In genomic region chr2:130667559-130667958, GRCm38 (mm10) we compare ENCODE assay signal across 8 mouse cellular contexts. TPM values are rescaled to one million over a fixed set of nuclear protein-coding genes. Genes with fewer than 3 reads are reported as not detected.
DNase-seq lines count a peak whose midpoint lies in the region; ATAC-seq and TF ChIP-seq lines count a peak whose summit lies in the region.

TSS of gene Itpa (plus strand) at chr2:130667610.

- peak within 1 kb of the TSS; percentile 89 for H3K4me3 ChIP-seq in gastrocnemius, adult 2 months
- H3K4me3 ChIP-seq in hindbrain, postnatal 0 days (ENCODE audit: low read length): peak within 1 kb of the TSS; percentile 61
- peak within 1 kb of the TSS; percentile 92 for H3K4me3 ChIP-seq in megakaryocyte, embryonic 14.5 days (replicated peaks)

- H3K4me2 ChIP-seq in hindbrain, postnatal 0 days (ENCODE audit: low read depth, low read length): peak within 1 kb of the TSS; percentile 71

- intact Hi-C loops in gastrocnemius, adult 2 months (cut with DNase I): no loop called here

- H3K27ac ChIP-seq in gastrocnemius, adult 2 months: peak within 1 kb of the TSS; percentile 92
- peak within 1 kb of the TSS; percentile 78 for H3K27ac ChIP-seq in hindbrain, postnatal 0 days

- TF ChIP-seq CTCF in gastrocnemius, adult 2 months (IDR thresholded peaks at IDR 0.05): peak; percentile 52
- peak; percentile 79 for TF ChIP-seq CTCF in hindbrain, postnatal 0 days (IDR thresholded peaks at IDR 0.05; ENCODE audit: low read depth)

- ATAC-seq in hindbrain, postnatal 0 days: peak; percentile 75

- no peaks in the 10 kb centered on the region for H3K27me3 ChIP-seq in hindbrain, postnatal 0 days (ENCODE audit: insufficient read depth, low read length)
- H3K27me3 ChIP-seq in megakaryocyte, embryonic 14.5 days (replicated peaks): no peaks in the 10 kb centered on the region

- peak; percentile 97 for DNase-seq in ZHBTc4 (ENCODE audit: low read depth, low spot score)
- DNase-seq in cerebellum, postnatal 4 days (ENCODE audit: low spot score in 2 of 2): peak; percentile 77 to 84
- DNase-seq in gastrocnemius, adult 2 months: peak; percentile 92
- peak; percentile 96 for DNase-seq in hindbrain, postnatal 0 days (ENCODE audit: low spot score)
- DNase-seq in left cerebral cortex, adult 8-10 months (ENCODE audit: low spot score in 2 of 2): peak; percentile 76 to 83
- DNase-seq in right cerebral cortex, postnatal 10 days (ENCODE audit: low spot score in 2 of 2): peak; percentile 93 to 94
- DNase-seq in urinary bladder, postnatal 4 days (ENCODE audit: low spot score in 2 of 2): peak; percentile 79 to 82

- 1% methylated on average over 31 of the region's 31 CpGs for WGBS in hindbrain, postnatal 0 days

- peak within 1 kb of the TSS; percentile 67 for H3K9ac ChIP-seq in hindbrain, postnatal 0 days (replicated peaks; ENCODE audit: low read length)

- H3K36me3 ChIP-seq in hindbrain, postnatal 0 days (ENCODE audit: insufficient read depth, low read length): no peaks in the 10 kb centered on the region; the same call in 1 of the 2 replicates
- peaks cover 34% of the 10 kb centered on the region for H3K36me3 ChIP-seq in megakaryocyte, embryonic 14.5 days (replicated peaks; ENCODE audit: low read length)

- H3K4me1 ChIP-seq in hindbrain, postnatal 0 days (ENCODE audit: insufficient read depth, low read length): peaks cover 7% of the 10 kb centered on the region; the same call in 1 of the 2 replicates
- peaks cover 56% of the 10 kb centered on the region for H3K4me1 ChIP-seq in megakaryocyte, embryonic 14.5 days

- no peaks in the 10 kb centered on the region for H3K9me3 ChIP-seq in hindbrain, postnatal 0 days (ENCODE audit: low read length)
- H3K9me3 ChIP-seq in megakaryocyte, embryonic 14.5 days: no peaks in the 10 kb centered on the region

RNA-seq across cellular contexts. Expression of gene Itpa, which starts in this region (rescaled TPM):
- total RNA-seq in gastrocnemius, adult 2 months (2021): 10 to 100 TPM; 10.8 to 16.2 TPM
- 137 TPM in 2 replicates for total RNA-seq in hindbrain, postnatal 0 days (2014; rRNA removed)
- polyA plus RNA-seq in hindbrain, postnatal 0 days (2015; fragmentation: Nextera tagmentation; extraction: Ambion mirVana): 123 TPM in 2 replicates
- total RNA-seq in left cerebral cortex, adult 8-10 months (2022): 10 to 100 TPM; 35.7 to 41.7 (median 38.3) TPM
- 8.6 and 10.1 TPM in 2 replicates for polyA plus RNA-seq in megakaryocyte, embryonic 14.5 days (2012; ENCODE audit: insufficient read depth, low replicate concordance)

Comparison
In these comparisons a context has a peak if more than half of its experiments do, and no peak if none do; other contexts are left out.
1. Peak in every context shown above with its lines: DNase-seq, ATAC-seq, H3K4me3 ChIP-seq and H3K27ac ChIP-seq.
2. RNA of gene Itpa (polyA plus RNA-seq): 123 TPM in hindbrain, postnatal 0 days; 8.6 to 10.1 TPM in megakaryocyte, embryonic 14.5 days; every median in the first group is over 10 times any median in the second.